Mouse (Mus musculus): ENCODE measurements at regions not wholly inside any gene's neighbourhood (a gene's known extent, or its start where the extent isn't known, plus 50 kb on each side); places are given as distances from the start of the nearest gene placed in this dataset.

GRCm38 (mm10) chr13:28481224-28481965 is 224.1 kb downstream of the Gm11361 start:
- H3K9ac ChIP-seq (replicated peaks) = no peak overlapping the region
- H3K4me1 ChIP-seq (replicated peaks) = no peaks in the 10 kb centered on the region; the same call in 1 of the 2 replicates
- no peak for ATAC-seq (ENCODE audit: insufficient number of reproducible peaks, insufficient read depth, low FRiP score, low TSS enrichment, low read depth)
- peaks cover 6% of the 10 kb centered on the region for H3K36me3 ChIP-seq
- no peak overlapping the region for H3K4me3 ChIP-seq (replicated peaks)
- H3K27ac ChIP-seq = no peak overlapping the region
- no peaks in the 10 kb centered on the region for H3K9me3 ChIP-seq
- no peaks in the 10 kb centered on the region for H3K27me3 ChIP-seq
- WGBS = 73% methylated on average over 7 of the region's 7 CpGs
- H3K4me2 ChIP-seq = no peak overlapping the region

DNA sequence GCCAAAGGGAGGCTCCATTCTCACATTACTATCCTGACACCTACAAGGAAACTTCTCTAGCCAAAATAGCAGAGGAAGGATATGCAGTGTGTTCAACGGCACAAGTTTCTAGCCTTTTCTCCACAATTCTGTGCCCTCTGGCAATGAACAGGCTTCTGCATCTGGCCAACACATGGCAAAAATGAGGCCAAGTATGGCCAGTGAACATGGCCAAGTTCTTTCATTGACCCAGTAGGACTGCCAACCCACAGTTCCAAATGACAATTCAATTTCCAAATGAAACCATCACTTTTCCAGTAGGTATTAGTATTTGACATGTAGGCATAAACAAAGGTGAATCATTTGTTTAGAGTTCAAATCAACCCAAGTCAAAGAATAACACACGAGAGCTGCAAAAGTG is 208.8 kb downstream of the Gm11361 start:
- Histone ChIP-seq H3K4me3 (replicated peaks) (no peak overlapping the region), H3K36me3 (no peaks in the 10 kb centered on the region), H3K4me1 (replicated peaks) (no peaks in the 10 kb centered on the region), H3K27me3 (no peaks in the 10 kb centered on the region), H3K9me3 (no peaks in the 10 kb centered on the region), H3K9ac (replicated peaks) (no peak overlapping the region), H3K4me2 (no peak overlapping the region), H3K27ac (no peak overlapping the region)
- ATAC-seq (ENCODE audit: insufficient number of reproducible peaks, insufficient read depth, low FRiP score, low TSS enrichment, low read depth) = no peak
- WGBS = 80% methylated on average over 2 of the region's 2 CpGs

DNA sequence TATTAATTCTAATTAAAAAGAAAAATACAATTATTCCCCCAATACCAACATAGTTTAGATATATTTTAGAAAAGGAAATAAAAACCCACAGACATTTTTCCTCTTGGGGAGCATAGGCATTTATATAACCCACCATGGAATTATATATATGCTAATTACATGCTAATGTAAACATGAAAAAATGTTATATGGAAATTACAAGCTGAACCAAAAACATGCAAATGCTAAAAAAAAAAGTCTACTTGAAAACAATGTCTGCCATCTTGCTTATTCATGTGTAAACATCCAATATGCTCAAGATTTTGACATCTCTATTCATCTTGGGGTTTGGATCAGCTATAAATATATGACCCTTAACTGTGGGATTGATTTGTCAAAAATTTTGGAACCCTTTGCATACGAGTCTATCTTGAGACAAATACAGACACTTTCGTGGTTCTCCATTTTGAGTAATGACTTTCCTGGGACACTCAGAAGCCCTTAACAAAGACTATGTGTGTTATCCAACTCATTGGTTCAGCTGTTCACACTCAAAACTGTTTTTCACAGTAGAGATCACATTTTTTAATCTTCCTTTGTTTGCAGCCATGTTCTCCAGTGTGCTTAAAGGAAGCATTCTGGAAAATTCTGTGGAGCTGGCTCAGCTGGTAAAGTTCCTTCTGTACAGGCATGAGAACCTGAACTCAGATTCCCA is 208.0 kb downstream of the Gm11361 start:
- Histone ChIP-seq H3K4me3 (replicated peaks) (no peak overlapping the region), H3K27ac (no peak overlapping the region), H3K9me3 (no peaks in the 10 kb centered on the region), H3K4me1 (replicated peaks) (no peaks in the 10 kb centered on the region), H3K4me2 (no peak overlapping the region), H3K27me3 (no peaks in the 10 kb centered on the region), H3K9ac (replicated peaks) (no peak overlapping the region), H3K36me3 (peaks cover 6% of the 10 kb centered on the region)
- 86% methylated on average over 2 of the region's 2 CpGs for WGBS
- ATAC-seq (ENCODE audit: insufficient number of reproducible peaks, insufficient read depth, low FRiP score, low TSS enrichment, low read depth) = no peak

DNA sequence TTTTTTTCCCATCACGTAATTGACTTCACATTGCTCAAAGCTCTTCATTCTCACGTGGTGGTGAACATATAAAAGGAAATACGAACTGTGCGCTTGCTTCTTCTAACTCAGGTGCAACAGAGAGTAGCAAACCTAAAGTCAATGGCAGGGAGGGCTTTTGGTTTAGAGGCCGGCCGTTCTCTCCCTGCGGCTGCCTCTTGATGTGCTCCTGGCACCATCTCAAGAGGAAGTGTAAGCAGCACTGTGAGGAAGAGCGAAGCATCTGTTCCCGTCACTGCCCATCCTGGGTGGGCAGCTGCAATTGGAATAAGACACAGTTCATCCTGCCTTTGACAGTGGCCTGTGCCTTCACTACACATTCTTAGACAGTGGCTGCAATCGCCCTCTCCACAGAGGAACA is 204.0 kb downstream of the Gm11361 start:
- 85% methylated on average over 10 of the region's 10 CpGs for WGBS
- no peaks in the 10 kb centered on the region for H3K27me3 ChIP-seq
- ATAC-seq (ENCODE audit: insufficient number of reproducible peaks, insufficient read depth, low FRiP score, low TSS enrichment, low read depth) = no peak
- H3K27ac ChIP-seq = no peak overlapping the region
- H3K4me1 ChIP-seq (replicated peaks) = no peaks in the 10 kb centered on the region
- no peak overlapping the region for H3K4me3 ChIP-seq (replicated peaks)
- H3K9me3 ChIP-seq = no peaks in the 10 kb centered on the region
- no peak overlapping the region for H3K4me2 ChIP-seq
- H3K9ac ChIP-seq (replicated peaks) = no peak overlapping the region
- peaks cover 12% of the 10 kb centered on the region for H3K36me3 ChIP-seq

DNA sequence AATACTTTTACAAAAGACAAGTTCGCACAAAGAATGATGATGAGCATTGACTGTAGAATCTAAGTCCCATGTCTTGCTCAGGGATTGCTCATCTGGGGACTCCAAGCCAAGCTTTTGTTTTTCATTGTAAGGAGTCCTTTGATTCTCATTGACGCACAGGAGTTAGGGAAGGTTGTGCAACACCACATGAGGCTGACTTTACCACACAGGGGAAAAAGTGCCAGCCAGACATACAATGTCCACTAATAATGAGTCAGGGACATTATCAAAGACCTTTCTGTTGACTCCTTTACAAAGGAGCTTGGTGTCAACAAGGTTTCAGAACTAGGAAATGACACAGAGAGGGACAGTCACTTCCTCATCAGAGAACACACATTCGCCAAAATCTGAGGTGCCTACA is 200.1 kb downstream of the Gm11361 start:
- H3K9me3 ChIP-seq = no peaks in the 10 kb centered on the region
- no peak for ATAC-seq (ENCODE audit: insufficient number of reproducible peaks, insufficient read depth, low FRiP score, low TSS enrichment, low read depth)
- no peak overlapping the region for H3K9ac ChIP-seq (replicated peaks)
- H3K4me2 ChIP-seq = no peak overlapping the region
- no peaks in the 10 kb centered on the region for H3K4me1 ChIP-seq (replicated peaks)
- 86% methylated on average over 3 of the region's 3 CpGs for WGBS
- no peaks in the 10 kb centered on the region for H3K27me3 ChIP-seq
- H3K4me3 ChIP-seq (replicated peaks) = no peak overlapping the region
- H3K36me3 ChIP-seq = peaks cover 12% of the 10 kb centered on the region
- no peak overlapping the region for H3K27ac ChIP-seq

GRCm38 (mm10) chr13:28455878-28456277 is 198.6 kb downstream of the Gm11361 start:
- WGBS = 86% methylated on average over 3 of the region's 3 CpGs

DNA sequence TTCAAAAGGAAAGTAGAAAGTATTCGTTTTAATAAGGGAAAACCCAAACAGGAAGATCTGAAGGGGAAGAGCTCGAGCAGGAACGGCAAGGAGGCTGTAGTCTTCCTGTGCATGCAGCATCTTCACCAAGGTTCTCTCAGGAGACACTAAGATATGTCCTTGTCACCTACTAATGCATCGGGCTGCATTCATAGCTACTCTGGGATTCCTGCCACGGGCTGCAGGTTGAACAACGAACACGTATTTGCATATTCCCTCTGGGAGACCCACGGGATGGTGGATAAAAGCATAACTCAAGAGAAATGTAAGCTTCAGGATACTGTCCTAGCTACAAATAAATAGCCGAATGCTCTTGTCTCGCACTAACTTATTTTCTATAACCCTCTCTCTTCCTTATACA is 197.7 kb downstream of the Gm11361 start:
- no peaks in the 10 kb centered on the region for H3K4me1 ChIP-seq (replicated peaks)
- peaks cover 10% of the 10 kb centered on the region; the same call in 1 of the 2 replicates for H3K36me3 ChIP-seq
- 89% methylated on average over 10 of the region's 10 CpGs for WGBS
- no peaks in the 10 kb centered on the region for H3K27me3 ChIP-seq
- no peak overlapping the region for H3K27ac ChIP-seq
- H3K4me2 ChIP-seq = no peak overlapping the region
- no peak for ATAC-seq (ENCODE audit: insufficient number of reproducible peaks, insufficient read depth, low FRiP score, low TSS enrichment, low read depth)
- H3K9me3 ChIP-seq = no peaks in the 10 kb centered on the region
- H3K4me3 ChIP-seq (replicated peaks) = no peak overlapping the region
- H3K9ac ChIP-seq (replicated peaks) = no peak overlapping the region

More at GRCm38 (mm10) chr13:28455878-28456277, 198.6 kb downstream of the Gm11361 start:
- no peaks in the 10 kb centered on the region for H3K27me3 ChIP-seq
- H3K9me3 ChIP-seq = no peaks in the 10 kb centered on the region
- no peak overlapping the region for H3K4me3 ChIP-seq (replicated peaks)
- ATAC-seq (ENCODE audit: insufficient number of reproducible peaks, insufficient read depth, low FRiP score, low TSS enrichment, low read depth) = no peak
- H3K4me2 ChIP-seq = no peak overlapping the region
- peaks cover 18% of the 10 kb centered on the region for H3K36me3 ChIP-seq
- H3K9ac ChIP-seq (replicated peaks) = no peak overlapping the region
- no peak overlapping the region for H3K27ac ChIP-seq
- H3K4me1 ChIP-seq (replicated peaks) = no peaks in the 10 kb centered on the region

DNA sequence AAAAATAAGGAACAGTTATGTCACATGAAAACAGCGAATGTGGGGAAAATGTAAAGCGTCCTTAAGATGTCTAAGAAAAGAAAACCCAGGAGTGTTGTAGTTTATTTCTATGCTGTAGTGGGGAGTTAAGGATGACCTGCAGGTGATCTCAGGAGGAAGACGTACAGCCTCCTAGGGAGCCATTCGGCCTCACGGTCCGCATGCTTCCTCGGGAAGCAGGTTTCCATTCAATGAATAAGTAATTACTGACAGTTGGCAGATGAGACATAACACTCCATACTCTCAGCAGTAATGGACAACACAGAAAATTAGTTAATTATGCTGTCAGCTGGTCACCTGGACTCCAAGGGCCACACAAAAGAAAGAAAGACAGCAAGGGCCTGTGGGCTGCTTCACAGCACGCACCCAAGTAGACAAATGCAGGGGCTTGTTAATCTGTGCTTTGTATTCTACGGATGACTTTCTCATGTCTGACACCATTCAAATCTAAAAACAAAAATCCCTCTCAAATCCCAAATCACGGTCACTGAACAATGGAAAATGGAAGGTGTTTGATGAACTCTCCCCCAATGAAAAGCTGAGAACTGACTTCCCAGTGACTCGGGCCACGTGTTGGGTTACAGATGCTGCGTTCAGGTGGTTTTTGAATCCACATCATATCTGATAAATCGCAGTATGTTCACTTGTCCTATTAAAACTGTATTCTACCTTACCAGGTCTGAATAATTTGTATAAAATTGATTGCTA is 193.5 kb downstream of the Gm11361 start:
- no peaks in the 10 kb centered on the region for H3K4me1 ChIP-seq (replicated peaks)
- H3K27ac ChIP-seq = no peak overlapping the region
- H3K36me3 ChIP-seq = 0 out of 2 replicates have a peak, but pooled peaks cover 6% of the 10 kb centered on the region
- ATAC-seq (ENCODE audit: insufficient number of reproducible peaks, insufficient read depth, low FRiP score, low TSS enrichment, low read depth) = no peak
- no peak overlapping the region for H3K4me3 ChIP-seq (replicated peaks)
- no peak overlapping the region for H3K9ac ChIP-seq (replicated peaks)
- H3K9me3 ChIP-seq = no peaks in the 10 kb centered on the region
- H3K4me2 ChIP-seq = no peak overlapping the region
- H3K27me3 ChIP-seq = no peaks in the 10 kb centered on the region
- WGBS = 86% methylated on average over 14 of the region's 14 CpGs

DNA sequence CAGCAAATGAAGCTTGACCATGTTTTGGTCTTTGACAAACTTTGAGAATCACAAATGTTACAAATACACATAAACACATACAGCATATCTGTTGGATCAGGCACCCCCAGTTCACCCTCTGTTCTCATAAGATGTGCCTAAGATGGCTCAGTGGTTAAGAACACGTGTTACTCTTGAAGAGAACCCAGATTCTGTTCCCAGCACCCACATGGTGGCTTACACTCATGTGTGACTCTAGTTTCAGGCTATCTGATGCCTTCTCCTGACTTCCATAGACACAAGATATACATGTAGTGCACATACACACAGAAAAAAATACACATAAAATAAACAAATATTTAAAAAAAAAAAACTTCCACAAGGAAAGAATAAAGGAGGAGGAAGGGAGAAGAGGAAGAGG is 191.7 kb downstream of the Gm11361 start:
- H3K27ac ChIP-seq = no peak overlapping the region
- no peaks in the 10 kb centered on the region for H3K27me3 ChIP-seq
- no peak overlapping the region for H3K4me3 ChIP-seq (replicated peaks)
- ATAC-seq (ENCODE audit: insufficient number of reproducible peaks, insufficient read depth, low FRiP score, low TSS enrichment, low read depth) = no peak
- H3K9ac ChIP-seq (replicated peaks) = no peak overlapping the region
- no peaks in the 10 kb centered on the region for H3K4me1 ChIP-seq (replicated peaks)
- 0 out of 2 replicates have a peak, but pooled peaks cover 6% of the 10 kb centered on the region for H3K36me3 ChIP-seq
- H3K4me2 ChIP-seq = no peak overlapping the region
- no peaks in the 10 kb centered on the region for H3K9me3 ChIP-seq
- 79% methylated on average over 1 of the region's 1 CpGs for WGBS

- no peaks in the 10 kb centered on the region for H3K4me1 ChIP-seq (replicated peaks)
- H3K27ac ChIP-seq = no peak overlapping the region
- H3K4me2 ChIP-seq = no peak overlapping the region
- no peaks in the 10 kb centered on the region for H3K27me3 ChIP-seq
- no peak overlapping the region for H3K9ac ChIP-seq (replicated peaks)
- H3K4me3 ChIP-seq (replicated peaks) = no peak overlapping the region
- peaks cover 8% of the 10 kb centered on the region for H3K9me3 ChIP-seq
- no peak for ATAC-seq (ENCODE audit: insufficient number of reproducible peaks, insufficient read depth, low FRiP score, low TSS enrichment, low read depth)
- H3K36me3 ChIP-seq = peaks cover 3% of the 10 kb centered on the region; the same call in 1 of the 2 replicates
Observed at GRCm38 (mm10) chr13:28442250-28442649, 184.9 kb downstream of the Gm11361 start.

GRCm38 (mm10) chr13:28433445-28433844 is 176.1 kb downstream of the Gm11361 start:
- 49% methylated on average over 2 of the region's 2 CpGs for WGBS
- no peak overlapping the region for H3K9ac ChIP-seq (replicated peaks)
- no peak for ATAC-seq (ENCODE audit: insufficient number of reproducible peaks, insufficient read depth, low FRiP score, low TSS enrichment, low read depth)

More at GRCm38 (mm10) chr13:28433445-28433844, 176.1 kb downstream of the Gm11361 start:
- H3K9me3 ChIP-seq = no peaks in the 10 kb centered on the region
- no peak overlapping the region for H3K4me3 ChIP-seq (replicated peaks)
- H3K27me3 ChIP-seq = no peaks in the 10 kb centered on the region
- H3K27ac ChIP-seq = no peak overlapping the region
- no peaks in the 10 kb centered on the region for H3K36me3 ChIP-seq
- H3K4me1 ChIP-seq (replicated peaks) = no peaks in the 10 kb centered on the region
- H3K4me2 ChIP-seq = no peak overlapping the region

Data from limb, embryonic 12.5 days (tissue).